Mouse (Mus musculus) E14TG2a.4 (cell line): Measurements from ENCODE around the gene Bst1.

Experiments
- CTCF ChIP-seq: conservative IDR thresholded peaks from 2 replicates; pipeline ENCODE4 v1.5.1; 2014; ENCODE audit warnings: low read length
- NANOG ChIP-seq: IDR thresholded peaks from 2 replicates; pipeline ENCODE4 v1.6.1; 2014; ENCODE audit warnings: borderline replicate concordance, low read length, mixed read lengths
- POU5F1 ChIP-seq: IDR thresholded peaks from 2 replicates; pipeline ENCODE4 v1.6.1; 2014; ENCODE audit warnings: low read length, borderline replicate concordance

- no peak for TF ChIP-seq CTCF
- peak; percentile 69; the same call in 1 of the 2 replicates for TF ChIP-seq NANOG
- no peak for TF ChIP-seq POU5F1
These were observed 50.3 kb downstream of the Bst1 start for GRCm38 (mm10) chr5:43868711-43869600.
